Mouse (Mus musculus) Muller cell, postnatal 12 days (primary cell): Measurements from ENCODE around the gene Ttc27.

Source experiments
- DNase-seq: peaks from one replicate; pipeline ENCODE4 v3.0.0-alpha.2; 2015; ENCODE audit errors: inconsistent ontology term

Ttc27 gene

GRCm38 (mm10) chr17:74819711-74820110 lies 102.2 kb downstream of the Ttc27 start:
- DNase-seq: peak; percentile 83

GRCm38 (mm10) chr17:74830851-74831250 lies 113.3 kb downstream of the Ttc27 start:
- no peak for DNase-seq

GRCm38 (mm10) chr17:74841721-74842120 lies 124.2 kb downstream of the Ttc27 start:
- DNase-seq: no peak

- no peak for DNase-seq
Observed at GRCm38 (mm10) chr17:74842603-74843002, 125.1 kb downstream of the Ttc27 start.

- DNase-seq: no peak
Observed at GRCm38 (mm10) chr17:74843486-74843885, 126.0 kb downstream of the Ttc27 start.

GRCm38 (mm10) chr17:74846031-74846891 lies 128.7 kb downstream of the Ttc27 start:
- peak; percentile 87 for DNase-seq

- no peak for DNase-seq
Observed at GRCm38 (mm10) chr17:74850216-74850615, 132.7 kb downstream of the Ttc27 start.

GRCm38 (mm10) chr17:74859298-74859697 lies 141.8 kb downstream of the Ttc27 start:
- DNase-seq: no peak

GRCm38 (mm10) chr17:74860180-74860993 lies 142.9 kb downstream of the Ttc27 start:
- DNase-seq: peak; percentile 47

- DNase-seq: no peak
Observed at GRCm38 (mm10) chr17:74863845-74864244, 146.3 kb downstream of the Ttc27 start.

- no peak for DNase-seq
Observed at GRCm38 (mm10) chr17:74864790-74865548, 147.4 kb downstream of the Ttc27 start.

- DNase-seq: no peak
Observed at GRCm38 (mm10) chr17:74865694-74866564, 148.4 kb downstream of the Ttc27 start.

GRCm38 (mm10) chr17:74866565-74867507 lies 149.3 kb downstream of the Ttc27 start:
- DNase-seq: peak; percentile 91

- no peak for DNase-seq
Observed at GRCm38 (mm10) chr17:74868185-74868907, 150.8 kb downstream of the Ttc27 start.

- DNase-seq: peak; percentile 48
Observed at GRCm38 (mm10) chr17:74869556-74869955, 152.0 kb downstream of the Ttc27 start.

- DNase-seq: no peak
Observed at GRCm38 (mm10) chr17:74870177-74871160, 152.9 kb downstream of the Ttc27 start.

GRCm38 (mm10) chr17:74872567-74872966 lies 155.0 kb downstream of the Ttc27 start:
- DNase-seq: no peak

- DNase-seq: no peak
Observed at GRCm38 (mm10) chr17:74873756-74874155, 156.2 kb downstream of the Ttc27 start.
